Mouse (Mus musculus) liver, embryonic 15.5 days (tissue): ENCODE measurements around the gene Mettl2. TPM values are rescaled to one million over a fixed set of nuclear protein-coding genes. Genes with fewer than 3 reads are reported as not detected.

Experiments
- ATAC-seq: fragments of 200-750 bp; cut with Nextera tagmentation; 2 replicates; pipeline ENCODE4 v1.8.0; 2017; ENCODE audit warnings: moderate number of reproducible peaks, mild to moderate bottlenecking, moderate library complexity; ENCODE audit not compliant: insufficient read depth
- H3K27ac ChIP-seq: fragments of 300-500 bp; sonication (generic); replicated peaks from 2 replicates; pipeline ENCODE4 v1.5.1; 2015; ENCODE audit warnings: mild to moderate bottlenecking, inconsistent platforms
- H3K27me3 ChIP-seq: fragments of 300-500 bp; sonication (generic); 2 replicates; pipeline ENCODE4 v1.6.1; 2015; ENCODE audit warnings: mild to moderate bottlenecking, inconsistent platforms
- H3K36me3 ChIP-seq: fragments of 300-500 bp; sonication (generic); replicated peaks from 2 replicates; pipeline ENCODE4 v1.6.1; 2015; ENCODE audit warnings: moderate library complexity, mild to moderate bottlenecking, inconsistent platforms
- H3K4me1 ChIP-seq: fragments of 300-500 bp; sonication (generic); replicated peaks from 2 replicates; pipeline ENCODE4 v1.6.1; 2015; ENCODE audit warnings: inconsistent platforms
- H3K4me2 ChIP-seq: fragments of 300-500 bp; sonication (generic); 2 replicates; pipeline ENCODE4 v1.6.1; 2015; ENCODE audit warnings: moderate library complexity, mild to moderate bottlenecking, inconsistent platforms
- H3K4me3 ChIP-seq: fragments of 300-500 bp; sonication (generic); replicated peaks from 2 replicates; pipeline ENCODE4 v1.5.1; 2015; ENCODE audit warnings: mild to moderate bottlenecking, inconsistent platforms
- H3K9ac ChIP-seq: fragments of 300-500 bp; sonication (generic); 2 replicates; pipeline ENCODE4 v1.6.1; 2015; ENCODE audit warnings: moderate library complexity, mild to moderate bottlenecking, inconsistent platforms
- H3K9me3 ChIP-seq: fragments of 300-500 bp; sonication (generic); replicated peaks from 2 replicates; pipeline ENCODE4 v1.6.1; 2016; ENCODE audit warnings: inconsistent platforms
- WGBS: fragments of 180-500 bp; shearing (Covaris S2); methylation state at CpG from one replicate; pipeline ENCODE4 v1.1.7; 2015; ENCODE audit warnings: mixed read lengths; ENCODE audit not compliant: insufficient replicate concordance; 5-methylcytosine and 5-hydroxymethylcytosine counted together
- polyA plus RNA-seq: library from polyadenylated mRNA; unstranded; fragments of >200 nt; fragmentation: Nextera tagmentation; extraction: Ambion mirVana; gene quantifications from 2 replicates; pipeline ENCODE4 v1.2.1, GENCODE M21; 2015

Gene Mettl2
- polyA plus RNA-seq, 1 experiment from 2014 or later: 15.1 TPM

DNA sequence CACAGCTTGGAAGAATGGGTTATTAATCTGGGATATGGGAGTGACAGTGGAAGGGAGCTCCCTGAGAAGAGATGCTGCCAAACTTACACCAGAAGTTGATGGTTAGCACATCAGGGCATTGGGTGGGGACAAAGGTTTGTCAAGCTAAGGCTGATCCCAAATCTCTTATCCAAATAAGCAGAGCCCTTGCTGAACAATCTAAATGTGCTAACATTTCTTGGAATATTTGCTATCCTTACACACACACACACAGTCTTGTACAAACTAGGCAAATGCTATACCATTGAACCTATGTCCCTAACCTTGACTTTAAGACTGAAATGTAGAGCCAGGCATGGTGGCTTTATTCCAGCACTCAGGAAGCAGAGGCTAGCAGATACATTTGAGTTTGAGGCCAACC is 17.3 kb downstream of the Mettl2 start:
- H3K9ac ChIP-seq: peak overlapping the region; percentile 10; the same call in 1 of the 2 replicates
- ATAC-seq: peak; percentile 76
- no peak overlapping the region for H3K4me3 ChIP-seq
- no peaks in the 10 kb centered on the region for H3K9me3 ChIP-seq
- peak overlapping the region; percentile 6 for H3K4me2 ChIP-seq
- H3K27ac ChIP-seq: peak overlapping the region; percentile 46
- peaks cover 26% of the 10 kb centered on the region for H3K36me3 ChIP-seq
- H3K27me3 ChIP-seq: no peaks in the 10 kb centered on the region
- H3K4me1 ChIP-seq: peaks cover 38% of the 10 kb centered on the region

- Histone ChIP-seq H3K9ac (peak overlapping the region; percentile 10; the same call in 1 of the 2 replicates), H3K27ac (peak overlapping the region; percentile 46)
- peak; percentile 75 for ATAC-seq
Measured at GRCm38 (mm10) chr11:105144084-105144483, 17.9 kb downstream of the Mettl2 start.

GRCm38 (mm10) chr11:105144508-105145210 is 18.4 kb downstream of the Mettl2 start:
- H3K9ac ChIP-seq: peak overlapping the region; percentile 10; the same call in 1 of the 2 replicates
- no peaks in the 10 kb centered on the region for H3K9me3 ChIP-seq
- peak overlapping the region; percentile 46 for H3K27ac ChIP-seq
- no peak overlapping the region for H3K4me3 ChIP-seq
- H3K4me2 ChIP-seq: no peak overlapping the region
- 53% methylated on average over 11 of the region's 11 CpGs for WGBS
- no peaks in the 10 kb centered on the region for H3K27me3 ChIP-seq
- H3K36me3 ChIP-seq: peaks cover 15% of the 10 kb centered on the region
- ATAC-seq: peak; percentile 29
- H3K4me1 ChIP-seq: peaks cover 44% of the 10 kb centered on the region

More at GRCm38 (mm10) chr11:105144084-105144483, 17.9 kb downstream of the Mettl2 start:
- 44% methylated on average over 3 of the region's 3 CpGs for WGBS
- peaks cover 39% of the 10 kb centered on the region for H3K4me1 ChIP-seq
- no peaks in the 10 kb centered on the region for H3K9me3 ChIP-seq
- peaks cover 21% of the 10 kb centered on the region for H3K36me3 ChIP-seq
- H3K27me3 ChIP-seq: no peaks in the 10 kb centered on the region
- H3K4me3 ChIP-seq: no peak overlapping the region
- H3K4me2 ChIP-seq: no peak overlapping the region

DNA sequence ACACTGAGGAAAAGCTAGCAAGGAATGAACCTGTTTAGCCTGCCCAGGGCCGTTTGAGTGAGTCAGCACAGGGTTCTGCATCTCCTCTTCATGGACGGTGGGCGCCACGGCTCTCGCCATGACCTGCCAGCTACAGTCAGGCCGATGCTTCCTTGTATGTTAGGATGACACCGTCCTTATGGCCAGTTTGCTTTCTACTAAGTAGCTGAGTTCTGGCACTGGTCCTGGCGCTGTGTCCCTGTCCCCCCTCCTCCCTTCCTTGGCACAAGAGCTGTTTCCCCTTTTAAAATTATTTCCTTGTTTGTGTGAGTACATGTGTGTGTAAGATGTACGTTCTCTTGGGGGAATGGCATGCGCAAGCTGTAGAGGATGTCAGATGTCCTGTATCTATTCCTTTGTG is 19.0 kb downstream of the Mettl2 start:
- Histone ChIP-seq H3K9ac (no peak overlapping the region), H3K4me3 (no peak overlapping the region), H3K27me3 (no peaks in the 10 kb centered on the region), H3K4me1 (peaks cover 50% of the 10 kb centered on the region), H3K27ac (peak overlapping the region; percentile 46; the same call in 1 of the 2 replicates), H3K4me2 (no peak overlapping the region), H3K36me3 (peaks cover 10% of the 10 kb centered on the region), H3K9me3 (no peaks in the 10 kb centered on the region)
- 82% methylated on average over 10 of the region's 10 CpGs for WGBS
- no peak for ATAC-seq

DNA sequence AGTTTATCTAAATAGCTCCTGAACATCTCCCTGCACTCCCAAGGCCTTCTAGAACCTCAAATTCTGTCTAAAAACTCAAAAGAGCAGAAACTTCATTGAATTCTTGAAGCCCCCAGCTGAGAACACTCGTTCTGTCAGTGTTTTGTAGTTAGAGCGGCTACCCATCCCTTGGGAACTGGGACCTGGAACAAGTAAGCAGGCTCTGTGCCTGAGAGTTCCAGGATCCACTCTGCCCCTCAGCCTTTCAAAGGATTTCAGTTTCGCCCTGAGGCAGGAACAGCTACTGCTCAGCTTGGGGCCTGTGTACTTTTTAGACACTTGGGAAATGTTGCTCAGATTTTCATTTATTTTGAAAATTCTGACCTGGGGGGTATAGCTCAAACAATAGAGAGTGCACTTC is 20.4 kb downstream of the Mettl2 start, which contains the start of gene Gm10842:
Gm10842 (plus strand) TSS at position 301 of the 400 bp plus-strand sequence.
- 73% methylated on average over 3 of the region's 3 CpGs for WGBS
- Histone ChIP-seq H3K4me2 (no peak within 1 kb of the TSS), H3K27me3 (no peaks in the 10 kb centered on the region), H3K9ac (no peak within 1 kb of the TSS), H3K9me3 (no peaks in the 10 kb centered on the region), H3K4me3 (no peak within 1 kb of the TSS), H3K36me3 (no peaks in the 10 kb centered on the region), H3K27ac (0 out of 2 replicates have a peak within 1 kb of the TSS, but pooled peaks have one; percentile 46), H3K4me1 (peaks cover 63% of the 10 kb centered on the region)
- no peak for ATAC-seq

DNA sequence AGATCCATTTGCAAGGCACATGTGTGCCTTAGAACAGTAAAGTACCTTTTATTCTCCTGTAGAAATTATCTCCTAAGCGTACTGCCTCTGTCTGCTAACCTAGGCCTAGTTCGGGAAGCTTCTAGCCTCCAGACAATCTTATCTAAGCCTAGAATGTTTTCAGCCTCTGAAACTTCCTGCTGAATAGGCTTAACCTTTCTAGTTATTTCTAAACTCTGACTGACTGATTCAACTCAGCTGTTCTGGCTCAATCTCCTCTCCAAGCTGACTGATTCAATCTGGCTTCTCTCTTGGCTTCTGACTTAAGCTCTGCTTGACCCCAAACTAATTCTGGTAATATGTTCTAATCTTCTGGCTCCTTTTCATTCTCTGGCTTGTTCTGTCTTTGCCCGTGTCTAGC is 23.1 kb downstream of the Mettl2 start:
- peak overlapping the region; percentile 75 for H3K27ac ChIP-seq
- H3K9ac ChIP-seq: no peak overlapping the region
- no peaks in the 10 kb centered on the region for H3K36me3 ChIP-seq
- no peak overlapping the region for H3K4me3 ChIP-seq
- H3K4me1 ChIP-seq: peaks cover 68% of the 10 kb centered on the region
- H3K9me3 ChIP-seq: no peaks in the 10 kb centered on the region
- WGBS: 30% methylated on average over 3 of the region's 3 CpGs
- no peaks in the 10 kb centered on the region for H3K27me3 ChIP-seq
- no peak overlapping the region for H3K4me2 ChIP-seq
- ATAC-seq: no peak

GRCm38 (mm10) chr11:105149766-105150165 is 23.5 kb downstream of the Mettl2 start:
- H3K9me3 ChIP-seq: no peaks in the 10 kb centered on the region
- H3K9ac ChIP-seq: no peak overlapping the region
- no peaks in the 10 kb centered on the region for H3K27me3 ChIP-seq
- peak overlapping the region; percentile 92 for H3K27ac ChIP-seq
- no peak for ATAC-seq
- 50% methylated on average over 1 of the region's 1 CpGs for WGBS
- H3K36me3 ChIP-seq: no peaks in the 10 kb centered on the region
- peaks cover 68% of the 10 kb centered on the region for H3K4me1 ChIP-seq
- no peak overlapping the region for H3K4me3 ChIP-seq
- no peak overlapping the region for H3K4me2 ChIP-seq

DNA sequence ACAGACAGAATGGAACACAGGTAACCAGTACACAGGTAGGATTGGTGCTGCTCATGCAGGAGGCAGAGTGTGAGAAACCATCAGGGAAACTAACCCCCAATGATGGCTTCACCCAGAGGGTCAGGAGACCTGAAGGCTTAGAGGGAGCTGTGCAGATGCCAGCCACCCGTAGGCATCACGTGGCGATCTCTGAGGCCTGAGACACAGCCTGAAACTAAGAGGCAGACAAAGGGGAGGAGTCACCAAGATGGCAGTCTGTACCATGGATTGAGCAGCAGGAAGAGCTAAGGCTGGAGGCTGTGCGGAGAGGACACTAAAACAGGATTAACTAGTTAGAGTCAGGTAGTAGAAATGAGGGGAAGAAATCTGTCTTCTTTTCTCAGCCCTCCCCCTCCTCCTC is 24.5 kb downstream of the Mettl2 start:
- Histone ChIP-seq H3K4me2 (no peak overlapping the region), H3K36me3 (no peaks in the 10 kb centered on the region), H3K4me1 (peaks cover 66% of the 10 kb centered on the region), H3K9ac (no peak overlapping the region), H3K4me3 (no peak overlapping the region), H3K27me3 (no peaks in the 10 kb centered on the region), H3K27ac (peak overlapping the region; percentile 92), H3K9me3 (no peaks in the 10 kb centered on the region)
- WGBS: 56% methylated on average over 4 of the region's 4 CpGs
- ATAC-seq: no peak

DNA sequence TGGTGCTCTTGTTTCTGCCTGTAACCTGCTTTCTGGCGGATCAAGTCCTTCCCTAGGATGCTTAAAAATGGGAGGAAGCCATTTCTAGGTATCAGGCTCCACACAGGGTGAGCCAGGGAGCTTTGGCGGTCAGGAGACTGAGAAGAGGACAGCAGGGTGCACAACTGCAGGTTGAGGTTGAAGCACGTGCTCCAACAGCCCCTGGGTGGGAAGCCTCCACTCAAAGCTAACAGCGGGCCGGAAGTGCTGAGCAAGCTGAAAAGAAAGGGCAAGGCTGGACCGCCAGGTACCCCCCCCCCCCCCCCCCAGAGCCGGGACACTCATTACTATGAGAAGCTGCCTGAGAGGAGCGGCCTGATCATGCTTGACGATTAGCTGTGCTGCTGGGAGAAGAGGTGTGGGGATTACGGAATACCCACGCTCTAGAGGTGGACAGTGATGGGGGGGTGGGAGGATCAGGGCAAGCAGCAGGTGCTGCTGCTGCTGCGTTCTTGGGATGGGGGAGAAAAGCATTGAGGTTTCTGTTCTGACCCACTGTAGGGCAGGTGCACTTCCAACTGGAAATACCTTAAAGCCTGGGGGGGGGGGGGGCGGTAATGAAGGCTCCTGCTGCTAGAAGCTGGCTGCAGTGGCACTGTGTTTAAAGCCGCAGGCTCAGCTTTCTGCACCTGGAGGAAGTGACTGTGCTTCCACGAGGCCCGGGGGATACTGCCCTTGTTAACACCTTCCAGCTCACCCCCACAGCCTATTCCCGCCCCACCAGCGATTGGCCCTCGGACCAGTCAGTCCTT is 25.2 kb downstream of the Mettl2 start:
- 18% methylated on average over 19 of the region's 19 CpGs for WGBS
- Histone ChIP-seq H3K9ac (peak overlapping the region; percentile 46; the same call in 1 of the 2 replicates), H3K4me2 (peak overlapping the region; percentile 73), H3K27me3 (no peaks in the 10 kb centered on the region), H3K4me1 (peaks cover 71% of the 10 kb centered on the region), H3K4me3 (0 out of 2 replicates have a peak overlapping the region, but pooled peaks have one; percentile 2), H3K27ac (peak overlapping the region; percentile 92), H3K36me3 (no peaks in the 10 kb centered on the region), H3K9me3 (no peaks in the 10 kb centered on the region)
- ATAC-seq: no peak

- Histone ChIP-seq H3K27me3 (no peaks in the 10 kb centered on the region), H3K4me2 (peak overlapping the region; percentile 73), H3K4me3 (no peak overlapping the region), H3K27ac (peak overlapping the region; percentile 92), H3K4me1 (peaks cover 77% of the 10 kb centered on the region), H3K9me3 (no peaks in the 10 kb centered on the region), H3K9ac (peak overlapping the region; percentile 46; the same call in 1 of the 2 replicates), H3K36me3 (no peaks in the 10 kb centered on the region)
- 16% methylated on average over 4 of the region's 4 CpGs for WGBS
- ATAC-seq: no peak
Measured at GRCm38 (mm10) chr11:105152017-105152300, 25.7 kb downstream of the Mettl2 start.

DNA sequence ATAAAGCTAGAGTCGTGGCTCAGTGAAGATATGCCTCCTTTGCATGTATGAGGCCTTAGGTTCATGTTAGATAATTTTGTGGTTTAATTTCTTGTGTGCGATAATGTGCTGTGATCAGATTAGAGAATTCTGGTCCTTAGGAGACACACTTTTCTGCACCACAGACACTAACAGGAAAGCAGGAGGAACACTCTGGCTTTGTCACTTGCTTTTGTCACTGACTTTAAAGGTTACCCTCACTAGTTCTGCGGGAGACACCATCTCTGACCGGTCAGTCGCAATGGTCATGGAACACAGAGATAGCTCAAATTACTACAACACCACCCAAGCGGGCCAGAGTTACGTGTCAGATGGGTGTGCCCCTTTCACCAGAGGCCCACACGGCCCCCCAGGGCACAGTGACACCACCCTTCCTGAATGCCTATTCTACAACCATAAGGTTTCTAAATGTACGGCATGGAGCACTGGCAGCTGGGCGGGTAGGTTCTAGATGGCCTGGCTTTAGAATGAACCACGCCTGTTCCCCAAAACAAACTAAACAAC is 26.2 kb downstream of the Mettl2 start:
- peak overlapping the region; percentile 92 for H3K27ac ChIP-seq
- no peaks in the 10 kb centered on the region for H3K9me3 ChIP-seq
- peak; percentile 88 for ATAC-seq
- no peaks in the 10 kb centered on the region for H3K36me3 ChIP-seq
- peak overlapping the region; percentile 39 for H3K9ac ChIP-seq
- H3K4me1 ChIP-seq: peaks cover 81% of the 10 kb centered on the region
- H3K4me2 ChIP-seq: peak overlapping the region; percentile 73
- peak overlapping the region; percentile 35 for H3K4me3 ChIP-seq
- no peaks in the 10 kb centered on the region for H3K27me3 ChIP-seq
- 27% methylated on average over 11 of the region's 11 CpGs for WGBS
